Mouse (Mus musculus) hindbrain, embryonic 11.5 days (tissue): ENCODE measurements around the gene Ugt2b38. TPM values are rescaled to one million over a fixed set of nuclear protein-coding genes. Genes with fewer than 3 reads are reported as not detected.
"Not testable (repeated sequence)": the region's sequence is repeated elsewhere in the genome, so short reads cannot be mapped to it uniquely, and the experiment has no call there.

ENCODE experiments used
- ATAC-seq: fragments of 200-750 bp; cut with Nextera tagmentation; 2 replicates; pipeline ENCODE4 v1.8.0; 2017; ENCODE audit warnings: mild to moderate bottlenecking, moderate TSS enrichment, moderate library complexity; ENCODE audit not compliant: low FRiP score
- DNase-seq: peaks from one replicate; pipeline ENCODE4 v3.0.0-alpha.2; 2015; ENCODE audit warnings: low spot score
- H3K27ac ChIP-seq: fragments of 300-500 bp; sonication (generic); 2 replicates; pipeline ENCODE4 v1.5.1; 2014; ENCODE audit warnings: mild to moderate bottlenecking, low read depth, low read length
- H3K27me3 ChIP-seq: fragments of 300-500 bp; sonication (generic); 2 replicates; pipeline ENCODE4 v1.6.1; 2014; ENCODE audit warnings: mild to moderate bottlenecking, low read length, moderate library complexity, mixed read lengths; ENCODE audit not compliant: control insufficient read depth, insufficient read depth
- H3K36me3 ChIP-seq: fragments of 300-500 bp; sonication (generic); 2 replicates; pipeline ENCODE4 v1.6.1; 2014; ENCODE audit warnings: mild to moderate bottlenecking, low read length, moderate library complexity, mixed read lengths; ENCODE audit not compliant: control insufficient read depth, insufficient read depth
- H3K4me1 ChIP-seq: fragments of 300-500 bp; sonication (generic); replicated peaks from 2 replicates; pipeline ENCODE4 v1.6.1; 2014; ENCODE audit warnings: low read length, mixed read lengths; ENCODE audit not compliant: control insufficient read depth, insufficient read depth
- H3K4me2 ChIP-seq: fragments of 300-500 bp; sonication (generic); replicated peaks from 2 replicates; pipeline ENCODE4 v1.6.1; 2014; ENCODE audit warnings: mild to moderate bottlenecking, low read depth, low read length
- H3K4me3 ChIP-seq: fragments of 300-500 bp; sonication (generic); 2 replicates; pipeline ENCODE4 v1.5.1; 2014; ENCODE audit warnings: low read depth, low read length
- H3K9ac ChIP-seq: fragments of 300-500 bp; sonication (generic); 2 replicates; pipeline ENCODE4 v1.6.1; 2014; ENCODE audit warnings: low read depth, low read length
- H3K9me3 ChIP-seq: fragments of 300-500 bp; sonication (generic); 2 replicates; pipeline ENCODE4 v1.6.1; 2016; ENCODE audit warnings: low read length; ENCODE audit not compliant: control insufficient read depth
- WGBS: fragments of 180-500 bp; shearing (Covaris S2); extraction: QIAGEN DNeasy Blood & Tissue Kit; methylation state at CpG from one replicate; pipeline ENCODE4 v1.1.7; 2014; 5-methylcytosine and 5-hydroxymethylcytosine counted together
- polyA plus RNA-seq: library from polyadenylated mRNA; unstranded; fragments of >200 nt; fragmentation: Nextera tagmentation; extraction: Ambion mirVana; gene quantifications from 2 replicates; pipeline ENCODE4 v1.2.1, GENCODE M21; 2014

Ugt2b38 gene
- polyA plus RNA-seq, 1 experiment from 2014 or later: not detected

GRCm38 (mm10) chr5:87390818-87391217 lies 33.2 kb downstream of the Ugt2b38 start:
- no peak overlapping the region for H3K4me2 ChIP-seq
- DNase-seq: no peak
- ATAC-seq: no peak
- no peaks in the 10 kb centered on the region for H3K27me3 ChIP-seq
- H3K4me1 ChIP-seq: no peaks in the 10 kb centered on the region
- H3K9ac ChIP-seq: no peak overlapping the region
- H3K9me3 ChIP-seq: no peaks in the 10 kb centered on the region
- H3K27ac ChIP-seq: no peak overlapping the region
- 89% methylated on average over 2 of the region's 2 CpGs for WGBS
- no peak overlapping the region for H3K4me3 ChIP-seq
- H3K36me3 ChIP-seq: no peaks in the 10 kb centered on the region

GRCm38 (mm10) chr5:87380234-87380633 lies 43.8 kb downstream of the Ugt2b38 start:
- DNase-seq: no peak
- no peaks in the 10 kb centered on the region for H3K9me3 ChIP-seq
- no peaks in the 10 kb centered on the region for H3K36me3 ChIP-seq
- no peak overlapping the region for H3K27ac ChIP-seq
- ATAC-seq: no peak
- no peaks in the 10 kb centered on the region for H3K4me1 ChIP-seq
- no peak overlapping the region for H3K4me3 ChIP-seq
- no peak overlapping the region for H3K4me2 ChIP-seq
- no peak overlapping the region for H3K9ac ChIP-seq
- H3K27me3 ChIP-seq: no peaks in the 10 kb centered on the region
- 84% methylated on average over 2 of the region's 2 CpGs for WGBS

GRCm38 (mm10) chr5:87379825-87380224 lies 44.2 kb downstream of the Ugt2b38 start:
- ATAC-seq: no peak

DNA sequence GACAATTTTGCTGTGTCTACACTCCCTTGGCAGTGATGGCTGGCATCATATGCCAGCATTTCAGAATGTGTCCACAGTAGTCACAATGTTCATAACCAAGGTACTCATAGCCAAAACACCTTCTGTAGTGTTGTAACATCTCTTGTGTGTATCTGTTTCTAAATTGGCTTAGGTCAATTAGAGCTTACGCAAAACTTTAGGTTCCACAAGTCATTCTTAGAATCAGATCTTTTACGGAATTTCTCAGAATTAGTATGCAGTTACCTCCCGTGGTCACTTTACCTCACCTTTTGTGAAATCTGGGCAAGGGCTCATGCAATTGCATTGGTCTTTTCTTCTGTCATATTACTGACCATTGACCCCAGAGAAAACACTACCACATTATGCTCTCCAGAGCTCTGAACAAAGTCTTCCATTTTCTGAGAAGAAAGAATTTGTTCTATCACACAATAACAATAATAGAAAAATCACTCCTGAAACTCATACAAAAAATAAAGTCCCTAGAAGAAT lies 48.1 kb downstream of the Ugt2b38 start:
- Histone ChIP-seq H3K27ac (no peak overlapping the region), H3K9ac (no peak overlapping the region), H3K4me2 (no peak overlapping the region), H3K36me3 (no peaks in the 10 kb centered on the region), H3K4me3 (no peak overlapping the region), H3K27me3 (no peaks in the 10 kb centered on the region), H3K4me1 (no peaks in the 10 kb centered on the region), H3K9me3 (no peaks in the 10 kb centered on the region)
- ATAC-seq (no peak), DNase-seq (no peak)
- WGBS: 90% methylated on average over 3 of the region's 3 CpGs

More at GRCm38 (mm10) chr5:87379825-87380224, 44.2 kb downstream of the Ugt2b38 start:
- Histone ChIP-seq H3K36me3 (no peaks in the 10 kb centered on the region), H3K27ac (no peak overlapping the region), H3K4me3 (no peak overlapping the region), H3K27me3 (no peaks in the 10 kb centered on the region), H3K9me3 (no peaks in the 10 kb centered on the region), H3K4me1 (no peaks in the 10 kb centered on the region), H3K4me2 (no peak overlapping the region), H3K9ac (no peak overlapping the region)
- DNase-seq: no peak

- Histone ChIP-seq H3K4me3 (no peak overlapping the region), H3K27ac (no peak overlapping the region), H3K9me3 (no peaks in the 10 kb centered on the region), H3K9ac (no peak overlapping the region), H3K4me2 (no peak overlapping the region), H3K36me3 (no peaks in the 10 kb centered on the region), H3K4me1 (no peaks in the 10 kb centered on the region), H3K27me3 (no peaks in the 10 kb centered on the region)
- DNase-seq (no peak), ATAC-seq (no peak)
- 87% methylated on average over 1 of the region's 1 CpGs for WGBS
Measured at GRCm38 (mm10) chr5:87373502-87373863, 50.5 kb downstream of the Ugt2b38 start.

DNA sequence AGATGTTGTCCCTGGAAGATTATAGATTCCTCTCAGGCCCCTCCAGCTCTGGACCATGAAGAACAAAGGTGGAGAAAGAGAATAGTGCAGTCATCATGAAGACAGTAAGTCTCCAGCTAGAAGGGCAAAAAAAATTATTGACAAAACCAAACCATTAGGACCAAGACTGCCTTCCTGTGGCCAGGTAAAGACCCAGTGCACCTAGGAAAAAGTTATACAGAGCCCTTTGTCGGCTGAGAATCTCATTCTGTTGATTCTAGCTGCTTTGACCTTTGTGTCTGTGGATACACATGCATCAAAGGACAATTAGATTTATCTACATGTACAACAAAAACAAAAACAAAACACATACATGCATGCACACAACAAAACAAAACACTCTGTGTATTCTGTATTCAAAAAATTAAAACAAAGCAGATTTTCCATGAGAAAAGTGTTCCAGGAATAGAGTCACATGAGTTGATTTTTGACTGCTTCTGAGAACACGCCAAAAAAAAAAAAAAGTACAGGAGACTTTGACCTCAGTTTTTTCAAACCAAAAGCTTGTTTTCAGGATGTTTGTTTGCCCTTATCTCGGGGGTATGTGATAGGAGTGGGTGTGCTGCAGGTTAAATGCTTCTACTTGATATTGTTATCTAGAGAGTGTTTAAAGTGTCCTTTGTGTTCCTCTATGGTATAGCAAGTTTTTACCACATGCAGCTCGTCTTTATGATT lies 51.1 kb downstream of the Ugt2b38 start:
- H3K27me3 ChIP-seq, H3K9ac ChIP-seq, H3K36me3 ChIP-seq, H3K9me3 ChIP-seq, H3K27ac ChIP-seq, H3K4me1 ChIP-seq, H3K4me3 ChIP-seq, DNase-seq, H3K4me2 ChIP-seq, ATAC-seq: not testable (repeated sequence)
- WGBS: 74% methylated on average over 4 of the region's 4 CpGs

Other genes with a start within 250 kb of the Ugt2b38 start
- not detected in 2 replicates for gene Ugt2b37, start 169.4 kb downstream of the Ugt2b38 start, polyA plus RNA-seq
- gene Ugt2a3, start 87.0 kb downstream of the Ugt2b38 start, polyA plus RNA-seq: not detected in 2 replicates
- gene Ugt2a2, start 58.1 kb upstream of the Ugt2b38 start, polyA plus RNA-seq: not detected in 2 replicates
- not detected in 2 replicates for gene Gm43638, start 62.6 kb upstream of the Ugt2b38 start, polyA plus RNA-seq
- not detected in 2 replicates for gene Ugt2a1, start 66.7 kb upstream of the Ugt2b38 start, polyA plus RNA-seq
- gene Sult1b1, start 114.0 kb upstream of the Ugt2b38 start, polyA plus RNA-seq: 0.06 TPM in 1 of 2 replicates, not detected in the other
- gene Sult1d1, start 144.8 kb upstream of the Ugt2b38 start, polyA plus RNA-seq: not detected in 2 replicates
- not detected in 2 replicates for gene Sult1e1, start 167.4 kb upstream of the Ugt2b38 start, polyA plus RNA-seq
- gene Csn1s1, start 242.0 kb upstream of the Ugt2b38 start, polyA plus RNA-seq: not detected in 2 replicates